Mouse (Mus musculus): ENCODE results near the gene 1700109H08Rik. TPM values are rescaled to one million over a fixed set of nuclear protein-coding genes. Genes with fewer than 3 reads are reported as not detected.
"Not testable (repeated sequence)": the region's sequence is repeated elsewhere in the genome, so short reads cannot be mapped to it uniquely, and the experiment has no call there.

1700109H08Rik gene
- total and polyA plus RNA-seq, 3 experiments, result 0.59 to 23.1 (median 6.0) TPM

DNA sequence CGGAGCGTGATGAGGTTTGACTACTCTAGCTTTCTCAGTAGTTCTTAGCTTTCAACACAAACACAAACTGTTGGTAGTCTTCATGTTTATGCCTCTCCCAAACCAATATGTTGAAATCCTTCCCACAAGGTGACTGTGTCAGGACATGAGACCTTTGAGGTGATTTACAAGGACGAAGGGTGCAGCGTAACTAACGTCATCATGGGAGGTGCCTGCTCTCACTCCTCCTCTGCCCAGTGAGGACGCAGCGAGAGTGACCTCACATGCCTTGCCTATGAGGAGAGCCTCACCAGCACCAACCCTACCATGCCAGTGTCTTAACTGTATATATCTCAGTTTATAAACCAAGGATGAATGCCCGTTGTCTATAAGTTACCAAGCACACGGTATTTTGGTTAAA lies 35.7 kb downstream of the 1700109H08Rik start:
- TF ChIP-seq POLR2AphosphoS5 (IDR thresholded peaks at IDR 0.05; ENCODE audit: insufficient replicate concordance, low read depth, low read length) (no peak), GATA1 (IDR thresholded peaks at IDR 0.05; ENCODE audit: borderline replicate concordance, low read length) (no peak), CTCF (IDR thresholded peaks at IDR 0.05; ENCODE audit: low read depth, low read length) (no peak), GATA2 (IDR thresholded peaks at IDR 0.05; ENCODE audit: borderline replicate concordance, low read depth, low read length) (no peak), TAL1 (conservative IDR thresholded peaks at IDR 0.05; ENCODE audit: low read depth, low read length) (no peak)
- Histone ChIP-seq H3K27me3 (ENCODE audit: insufficient read depth, low read length) (no peaks in the 10 kb centered on the region), H3K4me1 (ENCODE audit: insufficient read depth, low read depth, low read length) (no peaks in the 10 kb centered on the region), H3K36me3 (replicated peaks) (peaks cover 64% of the 10 kb centered on the region), H3K9me3 (replicated peaks) (no peaks in the 10 kb centered on the region), H3K4me3 (ENCODE audit: low read depth, low read length) (no peak overlapping the region)
- ATAC-seq (ENCODE audit: extremely low read depth, insufficient number of reproducible peaks, low FRiP score, poor library complexity, severe bottlenecking), result no peak
- no peak for DNase-seq (ENCODE audit: low spot score)

DNA sequence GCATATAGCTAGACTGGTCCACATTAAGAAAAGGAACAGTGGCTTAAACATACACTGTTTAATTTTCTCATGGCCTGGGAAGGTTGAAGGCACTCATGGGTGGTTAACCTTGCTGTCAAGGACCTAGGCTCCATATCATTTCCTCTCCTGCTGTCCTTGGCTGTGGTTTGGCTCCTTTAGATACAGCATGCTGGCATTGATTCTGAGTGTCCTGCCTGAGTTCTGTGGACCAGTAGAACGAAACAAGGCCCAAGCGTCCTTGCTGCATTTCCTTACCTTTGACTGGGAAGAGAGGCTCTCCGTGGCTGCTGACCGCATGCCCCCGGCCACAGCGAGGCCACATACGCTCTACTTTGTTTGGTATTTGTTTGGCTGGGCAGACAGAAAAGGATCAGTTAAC lies 37.9 kb downstream of the 1700109H08Rik start:
- no peak for ATAC-seq (ENCODE audit: extremely low read depth, insufficient number of reproducible peaks, low FRiP score, poor library complexity, severe bottlenecking)

DNA sequence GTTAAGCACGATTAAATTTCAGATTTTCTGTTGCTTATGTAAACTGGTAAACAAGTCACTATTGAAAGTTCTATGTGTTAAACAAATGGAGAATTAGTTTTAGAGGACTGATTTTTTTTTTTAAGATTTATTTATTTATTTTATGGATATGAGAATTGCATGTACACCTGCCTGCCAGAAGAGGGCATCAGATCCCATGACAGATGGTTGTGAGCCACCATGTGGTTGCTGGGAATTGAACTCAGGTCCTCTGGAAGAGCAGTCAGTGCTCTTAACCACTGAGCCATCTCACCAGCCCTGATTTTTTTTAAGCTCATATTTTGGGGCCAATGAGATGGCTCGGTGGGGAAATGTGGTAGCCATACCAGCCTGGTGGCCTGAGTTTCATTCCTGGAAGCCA lies 40.5 kb downstream of the 1700109H08Rik start:
- not testable (repeated sequence) for H3K4me1 ChIP-seq (ENCODE audit: insufficient read depth, low read depth, low read length); ATAC-seq (ENCODE audit: extremely low read depth, insufficient number of reproducible peaks, low FRiP score, poor library complexity, severe bottlenecking); H3K4me3 ChIP-seq (ENCODE audit: low read depth, low read length); DNase-seq (ENCODE audit: low spot score); H3K27me3 ChIP-seq (ENCODE audit: insufficient read depth, low read length); H3K9me3 ChIP-seq (replicated peaks)
- H3K36me3 ChIP-seq (replicated peaks), result peaks cover 57% of the 10 kb centered on the region

More for the DNA sequence above, 37.9 kb downstream of the 1700109H08Rik start:
- H3K36me3 ChIP-seq (replicated peaks), result peaks cover 63% of the 10 kb centered on the region
- H3K4me1 ChIP-seq (ENCODE audit: insufficient read depth, low read depth, low read length), result no peaks in the 10 kb centered on the region
- no peak for DNase-seq (ENCODE audit: low spot score)
- no peak for TF ChIP-seq CTCF (IDR thresholded peaks at IDR 0.05; ENCODE audit: low read depth, low read length)
- TF ChIP-seq POLR2AphosphoS5 (IDR thresholded peaks at IDR 0.05; ENCODE audit: insufficient replicate concordance, low read depth, low read length), result no peak
- TF ChIP-seq GATA1 (IDR thresholded peaks at IDR 0.05; ENCODE audit: borderline replicate concordance, low read length), result no peak
- no peak for TF ChIP-seq TAL1 (conservative IDR thresholded peaks at IDR 0.05; ENCODE audit: low read depth, low read length)
- TF ChIP-seq GATA2 (IDR thresholded peaks at IDR 0.05; ENCODE audit: borderline replicate concordance, low read depth, low read length), result no peak
- no peak overlapping the region for H3K4me3 ChIP-seq (ENCODE audit: low read depth, low read length)
- no peaks in the 10 kb centered on the region for H3K9me3 ChIP-seq (replicated peaks)
- no peaks in the 10 kb centered on the region for H3K27me3 ChIP-seq (ENCODE audit: insufficient read depth, low read length)

DNA sequence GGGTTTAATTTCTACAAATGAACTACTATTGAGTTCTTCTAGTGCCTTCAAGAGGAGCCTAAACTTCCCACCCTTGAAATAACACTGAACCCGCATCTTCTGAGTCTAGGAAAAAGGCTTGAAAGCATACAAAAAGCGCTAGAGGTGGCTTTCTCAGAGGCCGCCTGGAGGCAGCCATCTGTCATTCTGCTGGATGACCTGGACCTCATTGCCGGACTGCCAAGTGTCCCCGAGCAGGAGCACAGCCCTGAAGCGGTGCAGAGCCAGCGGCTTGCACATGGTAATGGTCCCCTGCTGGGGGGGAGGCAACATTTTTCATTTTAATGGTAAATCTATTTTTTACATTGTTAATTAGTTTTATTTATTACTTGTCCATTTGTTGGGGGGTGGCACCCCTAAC lies 49.1 kb downstream of the 1700109H08Rik start:
- no peak for TF ChIP-seq GATA2 (IDR thresholded peaks at IDR 0.05; ENCODE audit: borderline replicate concordance, low read depth, low read length)
- TF ChIP-seq POLR2AphosphoS5 (IDR thresholded peaks at IDR 0.05; ENCODE audit: insufficient replicate concordance, low read depth, low read length), result no peak
- no peak for TF ChIP-seq TAL1 (conservative IDR thresholded peaks at IDR 0.05; ENCODE audit: low read depth, low read length)
- TF ChIP-seq GATA1 (IDR thresholded peaks at IDR 0.05; ENCODE audit: borderline replicate concordance, low read length), result no peak
- TF ChIP-seq CTCF (IDR thresholded peaks at IDR 0.05; ENCODE audit: low read depth, low read length), result no peak
- Histone ChIP-seq H3K36me3 (replicated peaks) (peaks cover 75% of the 10 kb centered on the region), H3K9me3 (replicated peaks) (no peaks in the 10 kb centered on the region), H3K4me3 (ENCODE audit: low read depth, low read length) (no peak overlapping the region), H3K4me1 (ENCODE audit: insufficient read depth, low read depth, low read length) (no peaks in the 10 kb centered on the region), H3K27me3 (ENCODE audit: insufficient read depth, low read length) (no peaks in the 10 kb centered on the region)
- DNase-seq (ENCODE audit: low spot score), result no peak
- no peak for ATAC-seq (ENCODE audit: extremely low read depth, insufficient number of reproducible peaks, low FRiP score, poor library complexity, severe bottlenecking)

DNA sequence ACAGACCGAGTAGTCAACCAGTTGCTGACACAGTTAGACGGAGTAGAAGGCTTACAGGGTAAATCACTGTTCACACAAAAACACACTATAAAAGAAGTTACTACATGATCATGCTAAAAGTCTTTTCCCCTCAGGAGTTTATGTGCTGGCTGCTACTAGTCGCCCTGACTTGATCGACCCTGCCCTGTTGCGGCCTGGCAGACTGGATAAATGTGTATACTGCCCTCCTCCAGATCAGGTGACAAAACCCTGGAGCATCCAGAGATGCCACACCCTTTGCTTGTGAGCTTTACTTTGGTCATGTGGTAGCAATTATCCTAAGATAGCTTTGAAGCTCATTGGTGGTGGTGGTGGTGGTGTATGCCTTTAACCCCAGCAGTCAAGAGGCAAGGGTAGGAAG lies 58.7 kb downstream of the 1700109H08Rik start:
- Histone ChIP-seq H3K9me3 (replicated peaks) (no peaks in the 10 kb centered on the region), H3K4me1 (ENCODE audit: insufficient read depth, low read depth, low read length) (peaks cover 15% of the 10 kb centered on the region), H3K27me3 (ENCODE audit: insufficient read depth, low read length) (no peaks in the 10 kb centered on the region), H3K4me3 (ENCODE audit: low read depth, low read length) (no peak overlapping the region), H3K36me3 (replicated peaks) (peaks cover 71% of the 10 kb centered on the region)
- no peak for DNase-seq (ENCODE audit: low spot score)
- TF ChIP-seq GATA2 (IDR thresholded peaks at IDR 0.05; ENCODE audit: borderline replicate concordance, low read depth, low read length), result no peak
- no peak for TF ChIP-seq CTCF (IDR thresholded peaks at IDR 0.05; ENCODE audit: low read depth, low read length)
- TF ChIP-seq TAL1 (conservative IDR thresholded peaks at IDR 0.05; ENCODE audit: low read depth, low read length), result no peak
- TF ChIP-seq GATA1 (IDR thresholded peaks at IDR 0.05; ENCODE audit: borderline replicate concordance, low read length), result no peak
- TF ChIP-seq POLR2AphosphoS5 (IDR thresholded peaks at IDR 0.05; ENCODE audit: insufficient replicate concordance, low read depth, low read length), result no peak
- no peak for ATAC-seq (ENCODE audit: extremely low read depth, insufficient number of reproducible peaks, low FRiP score, poor library complexity, severe bottlenecking)

DNA sequence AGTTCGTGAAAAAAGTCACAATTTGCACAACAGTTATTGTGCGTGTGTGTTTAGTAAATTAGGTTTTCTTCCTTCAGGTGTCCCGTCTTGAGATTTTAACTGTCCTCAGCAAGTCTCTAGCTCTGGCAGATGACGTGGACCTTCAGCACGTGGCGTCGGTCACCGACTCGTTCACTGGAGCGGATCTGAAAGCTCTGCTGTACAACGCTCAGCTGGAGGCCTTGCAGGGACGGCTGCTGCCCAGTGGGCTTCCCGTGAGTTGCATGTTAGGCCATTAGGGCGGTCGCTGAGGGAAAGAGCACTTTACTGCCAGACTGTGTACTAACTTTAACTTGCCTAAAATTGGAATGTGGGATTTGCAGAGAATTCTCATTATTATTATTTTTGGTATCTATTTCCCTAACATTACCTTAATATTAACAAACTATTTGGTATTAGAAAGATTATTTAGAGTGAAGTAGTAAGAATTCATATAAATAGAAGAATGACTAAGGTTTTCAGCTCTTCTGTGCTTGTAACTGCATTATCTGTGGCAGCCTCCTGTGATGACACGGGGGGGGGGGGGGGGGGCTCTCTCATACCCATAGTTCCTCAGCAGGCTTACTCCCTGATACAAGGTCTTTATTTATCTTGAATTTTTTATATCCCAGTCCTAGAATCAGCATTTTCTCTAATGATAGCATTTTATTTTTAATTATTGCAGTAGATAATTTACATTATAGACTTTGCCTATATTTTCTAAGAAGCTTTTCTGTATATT lies 60.3 kb downstream of the 1700109H08Rik start:
- ATAC-seq (ENCODE audit: extremely low read depth, insufficient number of reproducible peaks, low FRiP score, poor library complexity, severe bottlenecking), result no peak
- peaks cover 68% of the 10 kb centered on the region for H3K36me3 ChIP-seq (replicated peaks)

More for the DNA sequence above, 60.3 kb downstream of the 1700109H08Rik start:
- DNase-seq (ENCODE audit: low spot score), result no peak
- no peak overlapping the region for H3K4me3 ChIP-seq (ENCODE audit: low read depth, low read length)
- no peak for TF ChIP-seq CTCF (IDR thresholded peaks at IDR 0.05; ENCODE audit: low read depth, low read length)
- no peak for TF ChIP-seq POLR2AphosphoS5 (IDR thresholded peaks at IDR 0.05; ENCODE audit: insufficient replicate concordance, low read depth, low read length)
- TF ChIP-seq TAL1 (conservative IDR thresholded peaks at IDR 0.05; ENCODE audit: low read depth, low read length), result no peak
- no peak for TF ChIP-seq GATA1 (IDR thresholded peaks at IDR 0.05; ENCODE audit: borderline replicate concordance, low read length)
- no peak for TF ChIP-seq GATA2 (IDR thresholded peaks at IDR 0.05; ENCODE audit: borderline replicate concordance, low read depth, low read length)
- H3K9me3 ChIP-seq (replicated peaks), result no peaks in the 10 kb centered on the region
- H3K4me1 ChIP-seq (ENCODE audit: insufficient read depth, low read depth, low read length), result peaks cover 18% of the 10 kb centered on the region
- no peaks in the 10 kb centered on the region for H3K27me3 ChIP-seq (ENCODE audit: insufficient read depth, low read length)
